Mouse (Mus musculus) c-Kit-negative CD71-positive TER-119-positive erythroid progenitor cells, embryonic 14.5 days (primary cell): Measurements from ENCODE around the gene Hsd11b1.
"Not testable (repeated sequence)": the region's sequence is repeated elsewhere in the genome, so short reads cannot be mapped to it uniquely, and the experiment has no call there.

Experiments
- DNase-seq: peaks from one replicate; pipeline ENCODE4 v3.0.0-alpha.2; 2013; ENCODE audit warnings: low read depth, low spot score

Gene Hsd11b1

GRCm38 (mm10) chr1:193279492-193279891 is 15.6 kb upstream of the Hsd11b1 start:
- no peak for DNase-seq

- no peak for DNase-seq
These were observed 14.7 kb upstream of the Hsd11b1 start for GRCm38 (mm10) chr1:193278414-193279045.

GRCm38 (mm10) chr1:193274407-193275071 is 10.7 kb upstream of the Hsd11b1 start:
- no peak for DNase-seq

DNA sequence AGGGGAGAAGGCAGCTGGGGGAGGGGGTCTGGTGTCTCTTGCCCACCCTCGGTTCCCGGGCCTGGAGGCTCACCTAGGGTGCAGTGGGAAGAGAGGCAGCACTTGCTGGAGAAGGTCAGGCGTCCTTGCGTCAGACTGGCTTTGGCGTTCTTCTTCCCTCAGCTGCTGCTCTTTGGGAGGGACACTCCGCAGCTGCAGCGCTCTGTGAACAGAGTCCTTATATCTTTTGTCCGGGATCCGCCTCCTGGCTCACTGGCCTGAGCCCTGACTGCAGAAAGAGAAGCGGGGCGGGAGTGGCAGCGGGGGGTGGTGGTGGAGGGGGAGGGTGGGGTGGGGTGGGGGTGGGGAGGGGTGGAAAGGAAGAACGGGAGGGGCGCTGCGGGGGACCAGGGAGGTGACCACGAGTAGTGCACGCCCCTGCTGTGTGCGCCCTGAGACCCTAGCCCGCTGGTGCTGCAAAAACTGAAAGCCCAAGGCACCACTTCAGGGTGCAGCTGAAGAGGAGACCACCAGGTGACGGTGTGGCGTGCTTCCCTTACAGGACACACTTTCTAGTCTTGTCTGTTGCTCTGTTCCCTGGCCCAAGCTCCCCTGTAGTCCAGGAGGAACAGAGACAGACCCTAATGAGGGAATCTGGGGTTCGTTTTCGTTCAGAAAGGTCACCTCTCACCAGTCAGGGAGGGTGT is 9.2 kb upstream of the Hsd11b1 start, which contains the start of gene G0s2:
TSS of gene G0s2 (minus strand) at position 302 of the 686 bp plus-strand sequence.
- no peak for DNase-seq

GRCm38 (mm10) chr1:193272137-193272915 is 8.5 kb upstream of the Hsd11b1 start:
- DNase-seq = no peak

DNA sequence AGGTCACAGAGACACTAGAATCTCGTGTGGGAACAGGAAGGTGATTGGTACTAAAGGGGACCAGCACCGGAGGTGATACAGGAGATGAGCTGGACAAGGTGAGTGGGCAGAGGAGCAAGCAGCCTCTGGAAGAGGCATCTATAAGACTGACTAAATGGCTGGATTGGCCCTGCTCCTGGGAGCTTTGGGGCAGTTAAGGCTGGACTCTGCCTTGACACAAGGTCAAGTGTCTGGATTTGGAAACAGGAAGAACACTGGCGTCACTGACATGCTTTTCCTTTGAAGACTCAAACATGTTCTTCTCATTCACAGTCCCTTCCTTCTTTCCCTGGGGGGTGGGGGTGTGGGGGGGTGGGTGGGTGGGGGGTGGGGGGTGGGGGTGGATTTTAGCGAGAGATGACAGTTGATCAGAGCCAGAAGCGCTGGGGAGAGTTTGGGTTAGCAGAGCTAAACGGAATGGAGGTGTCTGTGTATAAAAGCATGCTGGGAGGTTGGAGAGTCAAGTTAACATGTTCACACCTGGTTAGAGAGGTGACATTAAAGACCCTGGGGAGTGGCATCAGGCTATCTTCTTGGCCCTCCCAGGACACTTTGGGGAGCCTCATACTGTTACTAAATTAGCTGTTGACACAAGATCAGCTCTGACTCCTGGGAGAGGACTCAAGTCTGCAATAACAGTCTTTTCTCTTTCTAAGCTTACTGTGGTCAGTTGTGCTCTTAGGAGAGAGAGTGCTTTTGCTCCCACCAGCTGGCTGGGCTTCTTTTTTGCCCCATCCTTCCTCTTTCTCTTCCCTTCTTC is 7.3 kb upstream of the Hsd11b1 start:
- no peak for DNase-seq

DNA sequence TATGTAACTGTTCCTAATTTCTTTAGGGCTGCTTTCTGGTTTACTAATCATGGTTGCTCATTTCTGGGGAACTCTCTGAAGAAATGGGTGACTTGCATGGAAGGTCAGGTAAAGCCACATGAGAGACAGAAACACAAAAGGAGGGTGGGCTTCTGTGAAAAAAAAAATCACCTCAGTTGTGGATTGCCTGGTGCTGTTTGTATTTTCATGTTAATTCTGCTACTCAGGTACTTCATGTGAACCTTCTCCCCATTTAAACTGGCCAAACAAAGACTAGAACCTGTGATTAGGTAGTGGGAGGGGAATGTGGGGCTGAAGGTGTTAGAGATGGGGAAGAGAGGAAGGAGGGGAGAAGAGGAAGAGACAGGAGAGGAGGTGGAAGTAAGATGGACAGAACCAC is 1.9 kb upstream of the Hsd11b1 start:
- no peak for DNase-seq

DNA sequence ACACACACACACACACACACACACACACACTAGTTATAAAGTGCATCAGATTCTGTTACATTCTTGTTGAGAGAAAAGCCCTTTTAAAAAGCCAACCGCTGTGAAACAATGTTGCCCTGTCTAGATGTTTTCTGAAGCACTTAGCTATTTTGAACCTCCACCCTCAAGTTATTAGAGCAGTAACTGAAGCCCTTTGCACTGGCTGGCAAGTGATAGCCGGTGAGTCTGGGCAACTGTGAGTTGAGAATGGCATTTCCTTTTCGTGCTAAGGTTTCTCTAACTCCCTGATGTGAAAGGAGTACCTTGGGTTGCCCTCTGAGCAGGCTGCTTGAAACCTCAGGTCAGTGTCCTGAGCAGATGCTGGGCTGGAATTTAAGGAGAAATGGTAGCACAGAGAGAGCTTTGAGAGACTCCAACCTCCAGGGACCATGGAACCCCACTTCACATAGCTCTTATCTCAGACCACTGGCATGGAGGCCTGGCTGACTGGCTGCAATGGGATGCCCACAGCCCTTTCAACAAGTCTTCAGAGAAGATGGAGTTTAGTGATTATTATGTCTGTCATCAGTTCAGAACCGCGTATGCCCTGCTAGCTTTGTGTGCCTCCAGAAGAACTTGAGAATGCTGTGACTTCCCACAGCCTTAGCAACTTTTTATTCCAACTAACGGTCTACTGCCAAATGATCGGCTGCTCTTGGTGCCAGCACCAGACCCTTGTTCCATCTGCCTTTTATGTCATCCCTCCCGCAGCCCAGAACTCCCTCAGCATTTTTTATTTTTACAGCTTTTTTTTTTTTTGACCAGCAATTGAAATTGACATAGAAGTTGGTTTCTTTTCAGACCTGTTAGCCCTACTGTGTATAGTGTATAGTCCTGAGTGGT is 608 bp downstream of the Hsd11b1 start:
- no peak for DNase-seq

- DNase-seq = no peak
These were observed 1.9 kb downstream of the Hsd11b1 start for GRCm38 (mm10) chr1:193261897-193262548.

GRCm38 (mm10) chr1:193259559-193259958 is 4.3 kb downstream of the Hsd11b1 start:
- no peak for DNase-seq

- DNase-seq = no peak
These were observed 7.2 kb downstream of the Hsd11b1 start for GRCm38 (mm10) chr1:193256621-193257098.

- DNase-seq = no peak
These were observed 7.6 kb downstream of the Hsd11b1 start for GRCm38 (mm10) chr1:193256289-193256577.

DNA sequence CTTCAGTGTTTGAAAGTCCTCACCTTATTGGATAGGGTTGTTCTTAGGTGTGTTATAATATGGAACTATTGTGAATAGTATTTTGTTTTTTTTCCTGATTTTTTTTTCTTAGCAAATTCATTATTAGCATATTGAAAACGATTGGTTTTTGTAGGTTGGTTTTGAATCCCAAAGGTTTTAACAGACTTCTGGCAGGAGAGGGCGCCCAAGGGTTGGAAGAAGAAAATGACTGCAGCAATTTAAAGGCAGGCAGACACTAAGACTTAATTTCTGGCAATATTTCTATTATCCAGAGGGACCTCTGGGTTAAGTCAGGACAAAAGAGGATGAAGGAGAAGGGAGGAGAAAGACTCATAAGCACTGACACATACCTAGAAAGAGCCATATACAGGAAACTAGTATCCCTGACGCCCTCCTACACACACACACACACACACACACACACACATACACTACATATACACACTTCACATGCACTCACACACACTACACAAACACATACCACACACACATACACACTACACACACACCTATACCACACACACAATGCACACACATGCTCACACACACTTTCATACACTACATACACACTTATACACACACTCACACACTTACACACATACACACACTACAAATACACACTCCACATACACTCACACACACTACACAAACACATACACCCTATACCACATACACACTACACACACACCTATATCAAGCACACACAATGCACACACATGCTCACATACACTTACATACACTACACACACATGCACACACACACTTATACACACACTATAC is 8.2 kb downstream of the Hsd11b1 start:
- no peak for DNase-seq

DNA sequence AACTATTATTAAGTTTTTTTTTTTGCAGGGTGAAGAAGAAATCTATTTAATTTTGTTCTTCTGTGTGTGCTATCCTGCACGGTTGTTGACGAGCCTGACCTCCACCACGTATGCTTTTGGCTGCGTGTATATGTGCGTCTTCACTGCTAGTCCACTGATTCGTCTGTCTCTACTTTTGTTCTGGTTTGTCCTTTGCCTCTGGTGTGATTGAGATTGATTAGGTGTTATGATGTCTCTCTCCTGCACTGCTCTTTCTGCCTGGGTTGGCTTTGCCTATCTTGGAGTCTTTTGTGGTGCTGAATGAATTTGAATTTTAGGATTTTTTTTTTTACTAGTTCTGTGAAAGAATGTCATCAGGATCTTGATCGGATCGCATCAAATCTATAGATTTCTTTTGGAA is 8.8 kb downstream of the Hsd11b1 start:
- DNase-seq = no peak

DNA sequence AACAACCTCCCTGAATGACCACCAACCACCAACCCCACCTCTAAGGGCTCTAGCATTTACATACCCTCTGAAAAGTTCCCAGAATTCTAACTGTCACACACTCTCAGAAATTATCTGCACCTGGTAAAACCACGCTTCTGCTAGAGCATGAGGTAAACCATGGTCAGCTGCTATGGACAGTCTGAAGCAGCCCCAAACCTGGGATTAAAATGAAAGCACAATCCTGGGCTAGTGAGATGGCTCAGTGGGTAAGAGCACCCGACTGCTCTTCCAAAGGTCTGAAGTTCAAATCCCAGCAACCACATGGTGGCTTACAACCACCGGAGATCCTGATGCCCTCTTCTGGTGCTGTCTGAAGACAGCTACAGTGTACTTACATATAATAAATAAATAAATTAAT is 10.0 kb downstream of the Hsd11b1 start:
- DNase-seq = not testable (repeated sequence)

DNA sequence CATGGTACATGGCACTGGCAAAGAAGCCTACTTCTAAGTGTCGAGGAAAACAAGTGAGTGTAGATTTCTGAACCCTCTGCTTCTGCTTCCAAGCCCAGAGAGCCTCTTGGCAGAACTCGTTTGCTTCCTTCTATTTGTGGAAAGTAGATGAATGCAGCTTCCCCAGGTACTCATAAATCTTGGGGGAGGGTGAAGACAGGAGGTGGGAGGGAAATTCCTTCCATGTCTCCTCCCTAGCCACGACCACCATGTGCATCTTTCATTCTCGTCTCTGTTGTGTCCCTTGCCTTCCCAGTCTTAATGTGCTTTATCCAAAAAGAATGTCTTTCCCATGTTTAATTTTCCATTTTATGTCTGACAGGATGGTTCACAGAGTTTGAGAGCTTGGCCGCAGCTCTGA is 11.3 kb downstream of the Hsd11b1 start:
- no peak for DNase-seq

- DNase-seq = no peak
These were observed 12.5 kb downstream of the Hsd11b1 start for GRCm38 (mm10) chr1:193251386-193251785.

GRCm38 (mm10) chr1:193250026-193250425 is 13.8 kb downstream of the Hsd11b1 start:
- no peak for DNase-seq

- DNase-seq = no peak
These were observed 19.6 kb downstream of the Hsd11b1 start for GRCm38 (mm10) chr1:193244235-193244634.
